Mouse (Mus musculus) heart, postnatal 0 days (tissue): ENCODE measurements around the gene Mgarp. TPM values are rescaled to one million over a fixed set of nuclear protein-coding genes. Genes with fewer than 3 reads are reported as not detected.
"Not testable (repeated sequence)": the region's sequence is repeated elsewhere in the genome, so short reads cannot be mapped to it uniquely, and the experiment has no call there.

Experiments used
- ATAC-seq: fragments of 200-750 bp; cut with Nextera tagmentation; 2 replicates; pipeline ENCODE4 v1.8.0; 2017; ENCODE audit warnings: low read depth, moderate number of reproducible peaks, moderate library complexity; ENCODE audit not compliant: insufficient read depth
- DNase-seq: peaks from one replicate; pipeline ENCODE4 v3.0.0-alpha.2; 2016; ENCODE audit warnings: low spot score
- H3K27ac ChIP-seq: fragments of 300-500 bp; sonication (generic); 2 replicates; pipeline ENCODE4 v1.5.1; 2014; ENCODE audit warnings: low read depth, mild to moderate bottlenecking
- H3K27me3 ChIP-seq: fragments of 300-500 bp; sonication (generic); 2 replicates; pipeline ENCODE4 v1.6.1; 2014; ENCODE audit warnings: low read length, mixed read lengths; ENCODE audit not compliant: control insufficient read depth, insufficient read depth
- H3K36me3 ChIP-seq: fragments of 300-500 bp; sonication (generic); replicated peaks from 2 replicates; pipeline ENCODE4 v1.6.1; 2014; ENCODE audit warnings: low read length, mixed read lengths; ENCODE audit not compliant: control insufficient read depth, insufficient read depth
- H3K4me1 ChIP-seq: fragments of 300-500 bp; sonication (generic); 2 replicates; pipeline ENCODE4 v1.6.1; 2014; ENCODE audit warnings: antibody characterized with exemption; ENCODE audit not compliant: control insufficient read depth, insufficient read depth
- H3K4me2 ChIP-seq: fragments of 300-500 bp; sonication (generic); 2 replicates; pipeline ENCODE4 v1.6.1; 2014; ENCODE audit warnings: low read depth, mild to moderate bottlenecking, low read length, moderate library complexity
- H3K4me3 ChIP-seq: fragments of 300-500 bp; sonication (generic); 2 replicates; pipeline ENCODE4 v1.5.1; 2014; ENCODE audit warnings: low read depth, low read length
- H3K9ac ChIP-seq: fragments of 300-500 bp; sonication (generic); replicated peaks from 2 replicates; pipeline ENCODE4 v1.6.1; 2014; ENCODE audit warnings: low read depth, low read length, mixed read lengths
- H3K9me3 ChIP-seq: fragments of 300-500 bp; sonication (generic); replicated peaks from 2 replicates; pipeline ENCODE4 v1.6.1; 2016; ENCODE audit warnings: low read length; ENCODE audit not compliant: control insufficient read depth
- CTCF ChIP-seq: IDR thresholded peaks from 2 replicates; pipeline ENCODE4 v1.5.1; 2016; ENCODE audit warnings: antibody characterized with exemption, control low read depth, low read depth
- EP300 ChIP-seq: IDR thresholded peaks from 2 replicates; pipeline ENCODE4 v1.6.1; 2016; ENCODE audit warnings: antibody characterized with exemption, low read depth
- WGBS: fragments of 180-500 bp; shearing (Covaris S2); extraction: QIAGEN DNeasy Blood & Tissue Kit; methylation state at CpG from one replicate; pipeline ENCODE4 v1.1.7; 2014; 5-methylcytosine and 5-hydroxymethylcytosine counted together
- polyA plus RNA-seq: library from polyadenylated mRNA; unstranded; fragments of >200 nt; fragmentation: Nextera tagmentation; extraction: Ambion mirVana; gene quantifications from 2 replicates; pipeline ENCODE4 v1.2.1, GENCODE M21; 2015
- total RNA-seq: library from RNA; depleted of rRNA; stranded (reverse); fragments of >200 nt; gene quantifications from 2 replicates; pipeline ENCODE4 v1.2.3, GENCODE M21; 2014; ENCODE audit warnings: low replicate concordance

Gene Mgarp
- total and polyA plus RNA-seq, 2 experiments from 2014 or later, result 1.2 to 3.7 TPM

DNA sequence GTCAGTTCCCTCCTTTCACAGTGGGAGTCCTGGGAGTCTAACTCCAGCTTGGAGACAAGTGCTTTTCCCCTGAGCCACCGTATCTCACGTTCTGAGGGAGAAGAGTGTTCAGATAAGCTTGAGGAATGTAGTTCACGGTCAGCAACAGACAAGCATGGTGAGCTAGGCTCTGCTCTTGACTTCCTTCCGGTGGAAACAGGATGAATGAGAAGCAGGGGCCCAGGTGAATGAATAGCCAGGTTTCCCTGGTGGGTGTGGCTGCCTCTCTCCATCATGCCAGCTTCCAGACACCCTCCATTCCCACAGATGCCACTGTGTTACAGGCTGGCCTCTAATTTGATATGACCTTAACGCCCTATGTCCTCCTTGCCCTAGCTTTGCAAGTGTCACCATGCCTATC, 39.5 kb downstream of the Mgarp start:
- H3K36me3 ChIP-seq, result no peaks in the 10 kb centered on the region
- no peaks in the 10 kb centered on the region for H3K9me3 ChIP-seq
- H3K4me1 ChIP-seq, result peaks cover 6% of the 10 kb centered on the region
- TF ChIP-seq CTCF (no peak), EP300 (no peak)
- H3K9ac ChIP-seq, result no peak overlapping the region
- H3K27me3 ChIP-seq, result no peaks in the 10 kb centered on the region
- no peak for ATAC-seq
- WGBS, result 16% methylated on average over 5 of the region's 5 CpGs
- no peak overlapping the region for H3K27ac ChIP-seq
- no peak overlapping the region for H3K4me2 ChIP-seq
- H3K4me3 ChIP-seq, result no peak overlapping the region
- DNase-seq, result no peak

DNA sequence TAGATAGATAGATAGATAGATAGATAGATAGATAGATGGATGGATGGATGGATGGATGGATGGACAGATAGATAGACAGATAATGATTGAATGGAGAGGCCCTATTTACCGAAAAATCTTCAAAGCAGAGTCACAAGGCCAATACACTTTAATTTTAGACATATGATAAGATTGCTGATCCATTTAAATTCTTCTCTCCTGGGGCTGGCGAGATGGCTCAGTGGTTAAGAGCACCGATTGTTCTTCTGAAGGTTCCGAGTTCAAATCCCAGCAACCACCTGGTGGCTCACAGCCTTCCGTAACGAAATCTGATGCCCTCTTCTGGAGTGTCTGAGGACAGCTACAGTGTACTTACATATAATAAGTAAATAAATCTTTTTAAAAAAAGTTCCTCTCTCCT, 41.6 kb downstream of the Mgarp start:
- not testable (repeated sequence) for H3K4me2 ChIP-seq, H3K36me3 ChIP-seq, H3K4me3 ChIP-seq, H3K27ac ChIP-seq, DNase-seq, ATAC-seq, H3K27me3 ChIP-seq, H3K9ac ChIP-seq, H3K4me1 ChIP-seq, H3K9me3 ChIP-seq
- WGBS, result 88% methylated on average over 6 of the region's 6 CpGs

DNA sequence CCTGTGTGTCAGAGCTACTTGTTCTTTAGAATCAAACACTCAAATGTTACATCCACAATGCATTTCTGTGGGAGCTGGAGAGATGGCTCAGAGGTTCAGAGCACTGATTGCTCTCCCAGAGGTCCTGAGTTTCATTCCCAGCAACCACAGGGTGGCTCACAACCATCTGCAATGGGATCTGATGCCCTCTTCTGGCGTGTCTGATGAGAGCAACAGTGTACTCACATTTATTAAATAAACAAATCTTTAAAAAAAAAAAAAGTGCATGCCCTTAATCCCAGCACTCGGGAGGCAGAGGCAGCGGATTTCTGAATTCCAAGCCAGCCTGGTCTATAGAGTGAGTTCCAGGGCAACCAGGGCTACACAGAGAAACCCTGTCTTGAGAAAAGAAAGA, 42.5 kb downstream of the Mgarp start:
- H3K27ac ChIP-seq, result no peak overlapping the region
- H3K36me3 ChIP-seq, result no peaks in the 10 kb centered on the region
- ATAC-seq, result no peak
- H3K27me3 ChIP-seq, result no peaks in the 10 kb centered on the region
- H3K4me2 ChIP-seq, result no peak overlapping the region
- H3K4me1 ChIP-seq, result peaks cover 7% of the 10 kb centered on the region
- H3K9me3 ChIP-seq, result no peaks in the 10 kb centered on the region
- H3K4me3 ChIP-seq, result no peak overlapping the region
- no peak for TF ChIP-seq CTCF
- TF ChIP-seq EP300, result no peak
- 82% methylated on average over 3 of the region's 3 CpGs for WGBS
- H3K9ac ChIP-seq, result no peak overlapping the region
- DNase-seq, result no peak

DNA sequence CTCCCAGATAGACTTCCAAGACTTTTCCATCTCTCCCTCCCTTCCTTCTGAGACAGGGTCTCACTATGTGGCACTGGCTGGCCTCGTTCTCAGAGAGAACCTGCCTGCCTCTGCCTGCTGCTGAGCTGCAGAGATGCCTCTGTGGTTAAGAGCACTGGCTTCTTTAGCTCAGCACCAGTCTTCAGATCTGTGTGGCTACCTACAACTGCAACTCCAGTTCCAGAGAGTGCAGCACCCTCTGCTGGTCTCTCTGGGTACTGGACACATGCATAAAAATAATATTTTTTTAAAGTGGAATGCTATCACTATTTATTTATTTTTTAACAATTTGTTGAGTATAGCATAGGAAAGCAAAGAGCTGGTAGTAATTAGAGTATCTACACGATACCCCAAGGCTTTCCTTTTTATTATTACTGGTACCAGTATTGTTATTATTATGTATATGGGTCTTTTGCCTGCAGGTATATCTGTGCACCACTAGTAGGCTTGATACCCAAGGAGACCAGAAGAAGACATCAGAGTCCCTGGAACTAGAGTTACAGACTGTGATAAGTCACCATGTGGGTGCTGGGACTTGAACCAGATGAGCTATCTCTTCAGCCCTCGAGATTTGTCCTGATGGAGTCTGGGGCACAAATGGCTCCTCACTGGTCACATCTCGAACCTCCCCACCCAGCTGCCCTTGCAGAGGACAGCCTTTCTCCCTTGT, 43.1 kb downstream of the Mgarp start:
- no peaks in the 10 kb centered on the region for H3K36me3 ChIP-seq
- no peak overlapping the region for H3K27ac ChIP-seq
- no peak; the same call in 1 of the 2 replicates for ATAC-seq
- H3K27me3 ChIP-seq, result no peaks in the 10 kb centered on the region
- no peak overlapping the region for H3K9ac ChIP-seq
- H3K4me3 ChIP-seq, result no peak overlapping the region
- peaks cover 13% of the 10 kb centered on the region for H3K4me1 ChIP-seq
- WGBS, result 69% methylated on average over 4 of the region's 4 CpGs
- DNase-seq, result peak; percentile 19
- no peak overlapping the region for H3K4me2 ChIP-seq
- TF ChIP-seq EP300, result no peak
- TF ChIP-seq CTCF, result peak; percentile 72
- no peaks in the 10 kb centered on the region for H3K9me3 ChIP-seq

- Histone ChIP-seq H3K9me3 (no peaks in the 10 kb centered on the region), H3K4me2 (no peak overlapping the region), H3K36me3 (no peaks in the 10 kb centered on the region), H3K27ac (no peak overlapping the region), H3K9ac (no peak overlapping the region), H3K4me1 (peaks cover 9% of the 10 kb centered on the region; the same call in 1 of the 2 replicates), H3K27me3 (no peaks in the 10 kb centered on the region), H3K4me3 (no peak overlapping the region)
- ATAC-seq, result no peak
- no peak for DNase-seq
- 38% methylated on average over 3 of the region's 3 CpGs for WGBS
- TF ChIP-seq CTCF (no peak), EP300 (no peak)
Measured at GRCm38 (mm10) chr3:51350806-51351205, 45.7 kb downstream of the Mgarp start.

DNA sequence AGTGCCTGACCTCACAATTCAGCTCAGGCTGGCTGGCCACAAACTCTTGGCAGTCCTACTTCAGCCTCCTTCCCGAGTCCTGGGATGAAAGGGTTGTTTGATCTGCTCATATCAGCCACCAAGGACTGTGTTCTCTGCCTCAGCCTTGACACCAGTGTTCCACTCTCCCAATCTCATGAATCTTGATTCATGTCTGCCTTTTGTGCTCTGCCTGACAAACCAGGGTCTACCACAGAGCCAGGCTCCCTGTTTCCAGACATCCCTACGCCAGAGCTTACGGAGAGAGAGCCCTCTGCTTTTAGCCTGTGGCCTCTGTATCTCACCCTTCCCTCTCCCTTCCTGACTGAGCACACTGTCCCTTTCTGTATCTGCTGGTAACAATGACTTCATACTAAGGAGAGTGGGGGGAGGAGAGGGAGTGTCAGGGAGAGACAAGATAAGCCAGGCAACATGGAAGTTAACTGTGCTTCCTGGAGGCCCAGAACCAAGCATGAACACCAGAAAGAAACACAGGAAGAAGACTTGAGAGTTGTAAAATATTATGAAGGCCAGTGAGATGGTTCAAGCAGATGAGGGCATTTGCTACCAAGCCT, 47.8 kb downstream of the Mgarp start:
- Histone ChIP-seq H3K36me3 (no peaks in the 10 kb centered on the region), H3K4me1 (peaks cover 9% of the 10 kb centered on the region; the same call in 1 of the 2 replicates), H3K9me3 (no peaks in the 10 kb centered on the region), H3K27me3 (no peaks in the 10 kb centered on the region), H3K27ac (peak overlapping the region; percentile 66), H3K4me2 (no peak overlapping the region), H3K4me3 (no peak overlapping the region), H3K9ac (0 out of 2 replicates have a peak overlapping the region, but pooled peaks have one; percentile 10)
- no peak for TF ChIP-seq EP300
- no peak for TF ChIP-seq CTCF
- peak; percentile 73 for DNase-seq
- ATAC-seq, result peak; percentile 79
- WGBS, result 30% methylated on average over 3 of the region's 3 CpGs

GRCm38 (mm10) chr3:51345017-51345416, 51.5 kb downstream of the Mgarp start:
- not testable (repeated sequence) for H3K27me3 ChIP-seq, H3K27ac ChIP-seq, DNase-seq, H3K4me3 ChIP-seq, H3K9ac ChIP-seq, ATAC-seq, H3K4me1 ChIP-seq, H3K36me3 ChIP-seq, H3K4me2 ChIP-seq, H3K9me3 ChIP-seq
- WGBS, result 93% methylated on average over 2 of the region's 2 CpGs

DNA sequence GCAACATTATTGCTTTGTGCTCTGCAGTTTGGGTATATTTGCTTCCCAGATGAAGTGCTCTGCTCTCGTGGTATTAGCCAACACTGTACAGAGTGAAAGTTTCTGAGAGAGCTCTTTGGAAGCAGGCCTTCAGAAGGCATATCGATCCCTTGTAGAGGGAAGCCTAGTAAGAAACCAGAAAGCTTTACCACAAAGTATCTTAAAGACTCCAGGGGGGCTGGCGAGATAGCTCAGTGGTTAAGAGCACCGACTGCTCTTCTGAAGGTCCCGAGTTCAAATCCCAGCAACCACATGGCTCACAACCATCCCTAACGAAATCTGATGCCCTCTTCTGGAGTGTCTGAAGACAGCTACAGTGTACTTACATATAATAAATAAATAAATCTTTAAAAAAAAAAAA, 52.4 kb downstream of the Mgarp start:
- not testable (repeated sequence) for ATAC-seq, H3K4me3 ChIP-seq, H3K27ac ChIP-seq, DNase-seq, H3K36me3 ChIP-seq, H3K9me3 ChIP-seq, H3K27me3 ChIP-seq, H3K4me2 ChIP-seq, H3K4me1 ChIP-seq, H3K9ac ChIP-seq
- 91% methylated on average over 6 of the region's 6 CpGs for WGBS
